Mouse (Mus musculus): ENCODE results near the gene Mgat1. TPM values are rescaled to one million over a fixed set of nuclear protein-coding genes. Genes with fewer than 3 reads are reported as not detected.
"Not testable (repeated sequence)": the region's sequence is repeated elsewhere in the genome, so short reads cannot be mapped to it uniquely, and the experiment has no call there.

The Mgat1 gene
- total RNA-seq, 2 experiments from 2014 or later = 114 to 141 TPM

GRCm38 (mm10) chr11:49261313-49261855, 17.4 kb downstream of the Mgat1 start:
- DNase-seq (ENCODE audit: low spot score in 2 of 2) = no peak

- no peak for DNase-seq (ENCODE audit: low spot score in 2 of 2)
Measured at GRCm38 (mm10) chr11:49262286-49262685, 18.3 kb downstream of the Mgat1 start.

GRCm38 (mm10) chr11:49263149-49263548, 19.2 kb downstream of the Mgat1 start:
- no peak for DNase-seq (ENCODE audit: low spot score in 2 of 2)

GRCm38 (mm10) chr11:49264081-49264480, 20.1 kb downstream of the Mgat1 start:
- DNase-seq (ENCODE audit: low spot score in 2 of 2) = no peak

GRCm38 (mm10) chr11:49264622-49265021, 20.6 kb downstream of the Mgat1 start:
- no peak for DNase-seq (ENCODE audit: low spot score in 2 of 2)

- no peak for DNase-seq (ENCODE audit: low spot score in 2 of 2)
Measured at GRCm38 (mm10) chr11:49265101-49265500, 21.1 kb downstream of the Mgat1 start.

GRCm38 (mm10) chr11:49266671-49267070, 22.7 kb downstream of the Mgat1 start:
- DNase-seq (ENCODE audit: low spot score in 2 of 2) = no peak

GRCm38 (mm10) chr11:49267316-49267715, 23.3 kb downstream of the Mgat1 start:
- DNase-seq (ENCODE audit: low spot score in 2 of 2) = no peak

GRCm38 (mm10) chr11:49267970-49268579, 24.1 kb downstream of the Mgat1 start:
- DNase-seq (ENCODE audit: low spot score in 2 of 2) = no peak

GRCm38 (mm10) chr11:49269761-49270160, 25.8 kb downstream of the Mgat1 start:
- DNase-seq (ENCODE audit: low spot score in 2 of 2) = no peak

GRCm38 (mm10) chr11:49270368-49270767, 26.4 kb downstream of the Mgat1 start:
- DNase-seq (ENCODE audit: low spot score in 2 of 2) = no peak

- DNase-seq (ENCODE audit: low spot score in 2 of 2) = no peak
Measured at GRCm38 (mm10) chr11:49271334-49271733, 27.3 kb downstream of the Mgat1 start.

GRCm38 (mm10) chr11:49273834-49274519, 30.0 kb downstream of the Mgat1 start:
- no peak for DNase-seq (ENCODE audit: low spot score in 2 of 2)

GRCm38 (mm10) chr11:49278222-49278621, 34.2 kb downstream of the Mgat1 start, which contains the start of gene Olfr1393:
Gene Olfr1393 (plus strand): TSS chr11:49278304.
- DNase-seq (ENCODE audit: low spot score in 2 of 2) = no peak

GRCm38 (mm10) chr11:49284982-49285381, 41.0 kb downstream of the Mgat1 start, which contains the start of gene Olfr1392:
Gene Olfr1392 (plus strand): TSS chr11:49285282.
- not testable (repeated sequence) for DNase-seq (ENCODE audit: low spot score in 2 of 2)

- no peak for DNase-seq (ENCODE audit: low spot score in 2 of 2)
Measured at GRCm38 (mm10) chr11:49287251-49287650, 43.3 kb downstream of the Mgat1 start.

GRCm38 (mm10) chr11:49292777-49293176, 48.8 kb downstream of the Mgat1 start:
- no peak for DNase-seq (ENCODE audit: low spot score in 2 of 2)

GRCm38 (mm10) chr11:49304441-49304840, 60.5 kb downstream of the Mgat1 start, which contains the start of gene Olfr10:
Gene Olfr10 (plus strand): TSS chr11:49304741.
- no peak for DNase-seq (ENCODE audit: low spot score in 2 of 2)

- not testable (repeated sequence) for DNase-seq (ENCODE audit: low spot score in 2 of 2)
Measured at GRCm38 (mm10) chr11:49308547-49308946, 64.6 kb downstream of the Mgat1 start.

Data from adrenal gland, adult 18-20 months (tissue).